Mouse (Mus musculus): ENCODE data around the gene Smarcd1. TPM values are rescaled to one million over a fixed set of nuclear protein-coding genes. Genes with fewer than 3 reads are reported as not detected.

Gene Smarcd1
- polyA plus RNA-seq, 1 experiment, result 10.1 TPM

DNA sequence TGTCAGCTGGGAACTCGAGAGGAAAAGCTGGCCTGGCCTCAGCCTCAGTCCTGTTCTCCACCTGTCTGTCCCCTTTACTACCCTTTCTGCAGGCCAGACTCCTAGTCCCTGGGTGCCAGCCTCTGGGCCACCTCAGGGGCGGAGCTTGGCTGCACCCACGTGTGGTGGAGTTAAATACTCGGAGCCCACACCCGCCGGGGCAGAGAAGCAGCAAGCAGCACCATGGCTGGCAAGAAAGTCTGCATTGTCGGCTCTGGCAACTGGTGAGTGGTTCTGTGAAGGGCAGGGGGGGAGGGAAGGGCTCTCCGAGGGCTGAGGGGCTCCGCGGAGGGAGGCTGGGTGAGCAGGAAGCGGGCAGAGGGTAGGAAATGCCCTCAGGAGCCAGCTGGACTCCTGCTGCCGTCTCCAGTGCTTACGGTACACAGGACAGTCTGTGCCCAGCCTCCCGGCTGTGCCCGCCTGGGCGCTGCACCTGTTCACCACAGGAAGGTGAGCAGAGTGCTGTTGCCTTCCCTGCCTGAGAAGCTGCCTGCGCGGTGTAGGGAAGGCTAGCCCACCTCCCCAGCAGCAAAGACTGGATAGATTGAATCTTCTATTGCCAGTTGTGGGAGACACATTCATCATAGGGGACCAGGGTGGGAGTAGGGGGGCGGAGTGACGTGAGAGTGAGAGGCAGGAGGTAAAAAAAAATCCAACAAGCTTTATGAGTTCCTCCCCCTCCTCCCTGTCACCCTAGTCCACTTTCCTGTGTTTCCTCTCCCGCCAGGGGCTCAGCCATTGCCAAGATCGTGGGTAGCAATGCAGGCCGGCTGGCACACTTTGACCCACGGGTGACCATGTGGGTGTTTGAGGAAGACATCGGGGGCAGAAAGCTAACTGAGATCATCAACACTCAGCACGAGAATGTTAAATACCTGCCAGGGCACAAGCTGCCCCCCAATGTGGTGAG, 15.7 kb downstream of the Smarcd1 start, which contains the start of gene Gpd1:
Gene Gpd1, plus strand, starts transcription at position 130 of the 949 bp plus-strand sequence.
- 9% methylated on average over 26 of the region's 26 CpGs for WGBS
- Histone ChIP-seq H3K4me3 (replicated peaks; ENCODE audit: control insufficient read depth, low read depth, low read length) (no peak within 1 kb of the TSS), H3K4me1 (ENCODE audit: control insufficient read depth, insufficient read depth, low read length) (peaks cover 2% of the 10 kb centered on the region), H3K27ac (ENCODE audit: control insufficient read depth, insufficient read depth, low read depth, low read length, poor library complexity) (no peak within 1 kb of the TSS)
- TF ChIP-seq POLR2A (IDR thresholded peaks at IDR 0.05; ENCODE audit: borderline replicate concordance, control insufficient read depth, low read depth, low read length) (no peak), CTCF (IDR thresholded peaks at IDR 0.05; ENCODE audit: control insufficient read depth, insufficient read depth, low read length) (no peak)

DNA sequence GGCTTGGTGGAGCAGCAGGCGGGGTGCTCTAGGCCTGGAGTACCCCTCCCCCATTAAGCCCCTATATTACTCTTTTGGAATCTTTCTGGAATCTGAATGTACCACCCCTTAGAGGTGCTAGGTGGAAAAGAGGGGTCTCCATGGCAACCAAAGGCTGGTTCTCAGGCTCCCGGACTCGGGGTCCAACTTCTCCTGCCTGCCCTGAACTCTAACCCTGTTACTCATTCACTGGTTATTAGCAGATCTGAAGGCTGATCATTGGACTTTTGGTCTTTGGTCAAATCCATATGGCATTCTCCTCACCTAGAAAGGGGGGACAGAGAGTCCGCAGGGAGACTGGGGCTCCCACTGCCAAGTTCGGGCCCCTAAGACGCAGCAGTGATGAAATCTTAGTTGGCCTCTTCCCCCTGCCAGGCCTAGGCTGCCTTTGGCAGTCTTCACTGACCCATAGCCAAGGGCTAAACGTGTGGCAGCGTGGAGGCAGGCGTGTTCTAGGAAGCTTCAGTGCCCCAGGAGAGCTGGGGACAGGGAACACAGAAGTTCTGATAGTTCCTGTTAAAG, 16.6 kb downstream of the Smarcd1 start:
- Histone ChIP-seq H3K27ac (ENCODE audit: control insufficient read depth, insufficient read depth, low read depth, low read length, poor library complexity) (no peak overlapping the region), H3K4me3 (replicated peaks; ENCODE audit: control insufficient read depth, low read depth, low read length) (no peak overlapping the region), H3K4me1 (ENCODE audit: control insufficient read depth, insufficient read depth, low read length) (peaks cover 2% of the 10 kb centered on the region)
- 78% methylated on average over 9 of the region's 9 CpGs for WGBS
- TF ChIP-seq POLR2A (IDR thresholded peaks at IDR 0.05; ENCODE audit: borderline replicate concordance, control insufficient read depth, low read depth, low read length), result no peak
- no peak for TF ChIP-seq CTCF (IDR thresholded peaks at IDR 0.05; ENCODE audit: control insufficient read depth, insufficient read depth, low read length)

DNA sequence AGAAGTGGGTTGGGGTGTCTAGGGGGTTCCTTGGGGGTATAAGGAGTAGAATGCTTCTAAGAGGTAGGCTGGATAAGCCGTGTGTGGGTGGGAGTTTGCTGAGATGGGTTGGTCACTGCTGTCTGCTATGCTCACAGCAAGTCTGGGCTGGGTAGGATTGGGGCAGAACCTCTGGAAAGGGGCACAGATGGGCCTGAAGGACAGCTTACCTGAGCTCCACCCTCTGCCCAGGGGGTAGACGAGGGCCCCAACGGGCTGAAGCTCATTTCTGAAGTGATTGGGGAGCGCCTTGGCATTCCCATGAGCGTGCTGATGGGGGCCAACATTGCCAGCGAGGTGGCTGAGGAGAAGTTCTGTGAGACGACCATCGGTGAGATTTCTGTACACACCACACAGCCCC, 17.9 kb downstream of the Smarcd1 start:
- Histone ChIP-seq H3K4me1 (ENCODE audit: control insufficient read depth, insufficient read depth, low read length) (peaks cover 2% of the 10 kb centered on the region), H3K4me3 (replicated peaks; ENCODE audit: control insufficient read depth, low read depth, low read length) (no peak overlapping the region), H3K27ac (ENCODE audit: control insufficient read depth, insufficient read depth, low read depth, low read length, poor library complexity) (no peak overlapping the region)
- WGBS, result 72% methylated on average over 8 of the region's 8 CpGs
- no peak for TF ChIP-seq POLR2A (IDR thresholded peaks at IDR 0.05; ENCODE audit: borderline replicate concordance, control insufficient read depth, low read depth, low read length)
- no peak for TF ChIP-seq CTCF (IDR thresholded peaks at IDR 0.05; ENCODE audit: control insufficient read depth, insufficient read depth, low read length)

DNA sequence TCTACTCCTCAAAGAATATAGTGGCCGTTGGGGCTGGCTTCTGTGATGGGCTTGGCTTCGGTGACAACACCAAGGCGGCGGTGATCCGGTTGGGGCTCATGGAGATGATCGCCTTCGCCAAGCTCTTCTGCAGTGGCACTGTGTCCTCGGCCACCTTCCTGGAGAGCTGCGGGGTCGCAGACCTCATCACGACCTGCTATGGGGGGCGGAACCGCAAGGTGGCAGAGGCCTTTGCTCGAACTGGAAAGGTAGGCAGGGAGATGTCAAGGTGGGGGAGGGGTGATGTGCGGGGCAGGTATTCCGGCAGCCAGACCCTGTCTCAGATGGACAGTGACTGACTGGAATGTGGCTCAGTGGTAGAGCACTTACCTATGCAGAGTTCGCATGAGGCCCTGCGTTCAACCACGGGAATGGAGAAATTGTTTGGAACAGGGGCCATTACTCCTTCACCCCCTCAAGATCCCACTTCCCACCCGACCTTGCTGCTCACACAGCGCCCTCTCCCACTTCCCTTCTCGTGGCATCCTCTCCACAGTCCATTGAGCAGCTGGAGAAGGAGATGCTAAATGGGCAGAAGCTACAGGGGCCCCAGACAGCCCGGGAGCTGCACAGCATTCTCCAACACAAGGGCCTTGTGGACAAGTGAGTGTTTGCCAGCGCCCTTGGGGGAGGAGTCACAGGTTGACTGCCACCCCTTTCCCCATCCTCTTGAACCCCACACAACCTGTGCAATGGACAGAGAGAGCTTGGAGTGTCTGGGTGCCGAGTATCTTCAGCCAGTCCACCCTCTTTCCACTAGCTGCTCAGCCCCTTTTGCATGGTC, 20.2 kb downstream of the Smarcd1 start:
- H3K4me3 ChIP-seq (replicated peaks; ENCODE audit: control insufficient read depth, low read depth, low read length), result no peak overlapping the region
- H3K27ac ChIP-seq (ENCODE audit: control insufficient read depth, insufficient read depth, low read depth, low read length, poor library complexity), result no peak overlapping the region
- WGBS, result 83% methylated on average over 25 of the region's 25 CpGs
- H3K4me1 ChIP-seq (ENCODE audit: control insufficient read depth, insufficient read depth, low read length), result no peaks in the 10 kb centered on the region; the same call in none of the 2 replicates
- TF ChIP-seq CTCF (IDR thresholded peaks at IDR 0.05; ENCODE audit: control insufficient read depth, insufficient read depth, low read length), result no peak
- TF ChIP-seq POLR2A (IDR thresholded peaks at IDR 0.05; ENCODE audit: borderline replicate concordance, control insufficient read depth, low read depth, low read length), result no peak

GRCm38 (mm10) chr15:99723120-99723514, 21.2 kb downstream of the Smarcd1 start:
- Histone ChIP-seq H3K4me1 (ENCODE audit: control insufficient read depth, insufficient read depth, low read length) (no peaks in the 10 kb centered on the region; the same call in 1 of the 2 replicates), H3K4me3 (replicated peaks; ENCODE audit: control insufficient read depth, low read depth, low read length) (no peak overlapping the region), H3K27ac (ENCODE audit: control insufficient read depth, insufficient read depth, low read depth, low read length, poor library complexity) (no peak overlapping the region)
- TF ChIP-seq POLR2A (IDR thresholded peaks at IDR 0.05; ENCODE audit: borderline replicate concordance, control insufficient read depth, low read depth, low read length) (no peak), CTCF (IDR thresholded peaks at IDR 0.05; ENCODE audit: control insufficient read depth, insufficient read depth, low read length) (no peak)
- WGBS, result 46% methylated on average over 10 of the region's 10 CpGs

DNA sequence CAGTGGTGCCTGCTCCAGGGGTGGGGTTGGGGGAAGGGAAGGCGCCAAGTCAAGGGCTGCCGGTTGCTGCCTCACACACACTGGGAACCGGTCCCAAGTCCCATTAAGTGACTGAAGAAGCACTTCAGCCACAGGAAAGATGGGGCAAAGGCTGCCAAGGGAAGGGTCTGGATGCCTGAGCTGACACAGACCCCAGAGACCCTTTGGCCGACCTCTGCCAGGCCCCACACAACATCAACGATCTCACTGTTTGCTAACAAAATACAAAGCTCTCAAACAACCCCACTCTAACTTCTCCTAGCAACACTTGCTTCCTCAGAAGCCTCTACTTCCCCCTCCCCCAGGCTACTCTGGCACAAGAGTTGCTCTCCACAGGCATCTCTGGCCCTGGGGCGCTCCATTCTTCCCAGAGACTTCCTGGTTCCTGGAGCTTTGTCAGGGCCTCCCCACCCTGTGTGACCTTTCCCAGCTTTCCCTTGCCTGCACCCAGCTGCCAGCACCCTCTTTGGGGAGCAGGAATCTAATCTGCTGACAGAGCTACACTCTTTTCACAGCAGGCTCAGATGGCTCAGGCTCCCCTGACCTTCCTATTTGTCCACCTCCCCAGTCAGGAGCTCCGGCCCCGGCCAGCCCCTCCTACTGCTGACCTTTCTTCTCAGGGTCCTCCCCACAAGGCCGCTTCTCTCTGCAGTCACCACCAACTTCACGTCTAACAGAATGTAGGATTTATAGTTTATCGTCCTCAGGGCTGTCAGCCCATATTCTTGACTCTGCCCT, 21.8 kb downstream of the Smarcd1 start:
- no peaks in the 10 kb centered on the region; the same call in 1 of the 2 replicates for H3K4me1 ChIP-seq (ENCODE audit: control insufficient read depth, insufficient read depth, low read length)
- no peak for TF ChIP-seq CTCF (IDR thresholded peaks at IDR 0.05; ENCODE audit: control insufficient read depth, insufficient read depth, low read length)
- no peak for TF ChIP-seq POLR2A (IDR thresholded peaks at IDR 0.05; ENCODE audit: borderline replicate concordance, control insufficient read depth, low read depth, low read length)
- peak overlapping the region; percentile 30; the same call in 1 of the 2 replicates for H3K27ac ChIP-seq (ENCODE audit: control insufficient read depth, insufficient read depth, low read depth, low read length, poor library complexity)
- WGBS, result 25% methylated on average over 11 of the region's 11 CpGs
- no peak overlapping the region for H3K4me3 ChIP-seq (replicated peaks; ENCODE audit: control insufficient read depth, low read depth, low read length)

DNA sequence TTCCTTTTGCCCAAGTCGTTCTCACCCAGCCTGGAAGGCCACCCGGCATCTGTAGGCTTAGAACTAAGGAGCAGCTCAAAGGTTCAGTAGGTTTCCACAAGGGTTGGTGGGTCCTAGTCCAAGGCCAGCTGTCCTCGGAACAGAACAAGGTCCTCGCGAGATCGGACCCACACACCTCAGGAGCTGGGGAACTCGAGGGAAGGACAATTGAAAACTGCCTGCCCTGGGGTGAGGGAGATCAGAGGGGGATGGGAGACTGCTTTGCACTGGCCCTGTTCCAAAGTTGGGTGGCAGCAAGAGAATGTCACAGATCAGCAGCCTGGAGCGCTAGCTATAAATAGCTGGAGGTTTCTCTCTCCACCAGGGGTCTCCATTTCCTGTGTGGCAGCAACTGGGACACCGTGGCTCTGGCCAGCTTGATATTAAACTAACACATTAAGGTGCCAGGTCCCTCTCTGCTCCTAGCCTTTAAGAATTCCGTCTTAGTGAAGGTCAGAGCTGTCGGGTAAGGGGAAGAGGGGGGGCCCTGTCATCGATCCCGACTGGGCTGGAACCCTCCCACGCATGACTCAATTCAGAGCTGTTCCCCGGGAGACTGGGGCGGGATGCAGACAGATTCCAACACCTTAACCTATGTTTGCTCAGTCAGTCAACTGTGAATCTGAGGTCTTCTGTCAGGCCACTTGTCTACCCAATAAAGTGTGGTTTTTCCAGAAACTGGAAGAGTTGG, 22.5 kb downstream of the Smarcd1 start:
- Histone ChIP-seq H3K4me1 (ENCODE audit: control insufficient read depth, insufficient read depth, low read length) (no peaks in the 10 kb centered on the region; the same call in 1 of the 2 replicates), H3K4me3 (replicated peaks; ENCODE audit: control insufficient read depth, low read depth, low read length) (no peak overlapping the region), H3K27ac (ENCODE audit: control insufficient read depth, insufficient read depth, low read depth, low read length, poor library complexity) (0 out of 2 replicates have a peak overlapping the region, but pooled peaks have one; percentile 9)
- TF ChIP-seq POLR2A (IDR thresholded peaks at IDR 0.05; ENCODE audit: borderline replicate concordance, control insufficient read depth, low read depth, low read length) (no peak), CTCF (IDR thresholded peaks at IDR 0.05; ENCODE audit: control insufficient read depth, insufficient read depth, low read length) (0 out of 2 replicates have a peak, but pooled peaks have one; percentile 22)
- 13% methylated on average over 16 of the region's 16 CpGs for WGBS

All from bone marrow, adult 2 months (tissue).